Mouse (Mus musculus): ENCODE measurements around the gene Epor.

DNA sequence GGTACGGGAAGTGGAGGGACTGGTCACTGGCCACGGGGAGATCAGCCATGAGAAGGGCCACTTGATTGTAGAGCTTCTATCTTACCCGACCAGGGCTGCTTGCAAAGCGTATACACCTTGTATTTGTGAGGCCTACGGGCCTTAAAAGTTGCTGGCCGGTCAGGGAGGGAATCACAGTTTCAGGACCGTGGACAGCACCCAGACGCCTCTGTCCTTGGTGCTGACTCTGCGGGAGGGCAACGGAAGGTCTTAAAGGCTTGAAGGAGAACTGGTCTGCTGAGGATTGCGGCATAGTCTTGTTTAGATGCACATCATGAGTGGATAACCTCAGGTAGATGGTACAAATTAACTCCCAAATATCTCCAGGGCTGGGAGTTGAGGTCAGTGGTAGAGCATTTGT lies 13.0 kb downstream of the Epor start:
- TF ChIP-seq CTCF (IDR thresholded peaks at IDR 0.05; ENCODE audit: borderline replicate concordance, insufficient read depth, low read depth, low read length) (no peak), POLR2A (IDR thresholded peaks at IDR 0.05; ENCODE audit: borderline replicate concordance, insufficient read depth, low read length) (no peak)
